Mouse (Mus musculus) kidney, adult 2 months (tissue): ENCODE data around the gene Rnase13. TPM values are rescaled to one million over a fixed set of nuclear protein-coding genes. Genes with fewer than 3 reads are reported as not detected.
"Not testable (repeated sequence)": the region's sequence is repeated elsewhere in the genome, so short reads cannot be mapped to it uniquely, and the experiment has no call there.

Source experiments
- DNase-seq: peaks from one replicate; pipeline ENCODE4 v3.0.0; 2021
- H3K27ac ChIP-seq: fragments of 200-500 bp; 2 replicates; pipeline ENCODE4 v1.5.1; 2012; ENCODE audit warnings: low read depth, low read length, control low read depth, inconsistent platforms; ENCODE audit not compliant: insufficient read depth
- H3K27me3 ChIP-seq: fragments of 200-500 bp; replicated peaks from 2 replicates; pipeline ENCODE4 v1.6.1; 2012; ENCODE audit warnings: mild to moderate bottlenecking, moderate library complexity, low read length, inconsistent platforms; ENCODE audit not compliant: control insufficient read depth, insufficient read depth
- H3K36me3 ChIP-seq: fragments of 200-500 bp; 2 replicates; pipeline ENCODE4 v1.6.1; 2012; ENCODE audit warnings: mild to moderate bottlenecking, moderate library complexity, low read length, inconsistent platforms; ENCODE audit not compliant: control insufficient read depth, insufficient read depth
- H3K4me1 ChIP-seq: fragments of 200-500 bp; 2 replicates; pipeline ENCODE4 v1.6.1; 2011; ENCODE audit warnings: low read length; ENCODE audit not compliant: control insufficient read depth, insufficient read depth
- H3K4me3 ChIP-seq: fragments of 200-500 bp; 2 replicates; pipeline ENCODE4 v1.5.1; 2011; ENCODE audit warnings: mild to moderate bottlenecking, low read depth, low read length, control low read depth; ENCODE audit not compliant: insufficient read depth
- CTCF ChIP-seq: fragments of 200-500 bp; conservative IDR thresholded peaks from 2 replicates; pipeline ENCODE4 v1.5.1; 2011; ENCODE audit warnings: low read depth, mild to moderate bottlenecking, control low read depth, low read length, moderate library complexity, mixed read lengths; ENCODE audit not compliant: insufficient read depth, insufficient read length
- POLR2A ChIP-seq: fragments of 200-500 bp; IDR thresholded peaks from one replicate; pipeline ENCODE4 v1.6.1; 2011; ENCODE audit warnings: low read depth, low read length, control low read depth
- WGBS: fragments of 180-500 bp; shearing (Covaris S2); methylation state at CpG from one replicate; pipeline ENCODE4 v1.1.7; 2018; 5-methylcytosine and 5-hydroxymethylcytosine counted together
- polyA plus RNA-seq: library from polyadenylated mRNA; depleted of rRNA; stranded (reverse); fragments of >200 nt; gene quantifications from 2 replicates; pipeline ENCODE4 v1.2.3, GENCODE M21; 2012

The Rnase13 gene
- polyA plus RNA-seq, 1 experiment: not detected

GRCm38 (mm10) chr14:51939005-51939404 is 16.4 kb upstream of the Rnase13 start:
- no peaks in the 10 kb centered on the region; the same call in 1 of the 2 replicates for H3K4me1 ChIP-seq
- TF ChIP-seq POLR2A (no peak), CTCF (no peak)

GRCm38 (mm10) chr14:51932092-51933020 is 9.8 kb upstream of the Rnase13 start:
- H3K27ac ChIP-seq: no peak overlapping the region
- TF ChIP-seq POLR2A: no peak
- no peak for TF ChIP-seq CTCF
- 47% methylated on average over 10 of the region's 10 CpGs for WGBS
- no peaks in the 10 kb centered on the region for H3K36me3 ChIP-seq
- no peaks in the 10 kb centered on the region for H3K27me3 ChIP-seq
- DNase-seq: no peak
- H3K4me3 ChIP-seq: no peak overlapping the region
- no peaks in the 10 kb centered on the region for H3K4me1 ChIP-seq

More at GRCm38 (mm10) chr14:51939005-51939404, 16.4 kb upstream of the Rnase13 start:
- no peak overlapping the region for H3K4me3 ChIP-seq
- WGBS: 89% methylated on average over 9 of the region's 9 CpGs
- no peaks in the 10 kb centered on the region for H3K27me3 ChIP-seq
- H3K27ac ChIP-seq: no peak overlapping the region
- no peak for DNase-seq
- H3K36me3 ChIP-seq: no peaks in the 10 kb centered on the region

- DNase-seq: peak; percentile 86
- TF ChIP-seq CTCF (peak; percentile 85), POLR2A (no peak)
- H3K27ac ChIP-seq: no peak overlapping the region
- no peak overlapping the region for H3K4me3 ChIP-seq
- H3K36me3 ChIP-seq: no peaks in the 10 kb centered on the region
- 31% methylated on average over 5 of the region's 5 CpGs for WGBS
- H3K4me1 ChIP-seq: no peaks in the 10 kb centered on the region
- H3K27me3 ChIP-seq: no peaks in the 10 kb centered on the region
These were observed 8.3 kb upstream of the Rnase13 start for GRCm38 (mm10) chr14:51930824-51931223.

GRCm38 (mm10) chr14:51929968-51930367 is 7.4 kb upstream of the Rnase13 start:
- H3K27ac ChIP-seq: peak overlapping the region; percentile 21; the same call in 1 of the 2 replicates

GRCm38 (mm10) chr14:51929309-51929943 is 6.9 kb upstream of the Rnase13 start:
- H3K27me3 ChIP-seq: no peaks in the 10 kb centered on the region
- TF ChIP-seq CTCF (no peak), POLR2A (no peak)
- no peaks in the 10 kb centered on the region for H3K4me1 ChIP-seq
- peak overlapping the region; percentile 41; the same call in 1 of the 2 replicates for H3K27ac ChIP-seq
- peak; percentile 84 for DNase-seq
- 61% methylated on average over 8 of the region's 8 CpGs for WGBS
- H3K36me3 ChIP-seq: no peaks in the 10 kb centered on the region
- H3K4me3 ChIP-seq: no peak overlapping the region

More at GRCm38 (mm10) chr14:51929968-51930367, 7.4 kb upstream of the Rnase13 start:
- Histone ChIP-seq H3K4me1 (no peaks in the 10 kb centered on the region), H3K4me3 (no peak overlapping the region), H3K27me3 (no peaks in the 10 kb centered on the region), H3K36me3 (no peaks in the 10 kb centered on the region)
- TF ChIP-seq CTCF (no peak), POLR2A (no peak)
- 79% methylated on average over 9 of the region's 9 CpGs for WGBS
- DNase-seq: no peak

GRCm38 (mm10) chr14:51926930-51927329 is 4.4 kb upstream of the Rnase13 start:
- H3K4me1 ChIP-seq, H3K36me3 ChIP-seq, H3K4me3 ChIP-seq, DNase-seq, H3K27me3 ChIP-seq, H3K27ac ChIP-seq: not testable (repeated sequence)
- 97% methylated on average over 11 of the region's 11 CpGs for WGBS

- Histone ChIP-seq H3K36me3 (no peaks in the 10 kb centered on the region), H3K27me3 (no peaks in the 10 kb centered on the region), H3K27ac (no peak overlapping the region), H3K4me1 (no peaks in the 10 kb centered on the region), H3K4me3 (no peak overlapping the region)
- WGBS: 84% methylated on average over 4 of the region's 4 CpGs
- TF ChIP-seq POLR2A: no peak
- TF ChIP-seq CTCF: no peak
- DNase-seq: no peak
These were observed 919 bp upstream of the Rnase13 start for GRCm38 (mm10) chr14:51923492-51923891.
